Mouse (Mus musculus): ENCODE results near the gene Tfb1m. TPM values are rescaled to one million over a fixed set of nuclear protein-coding genes. Genes with fewer than 3 reads are reported as not detected.

Gene Tfb1m
- polyA plus RNA-seq, 1 experiment from 2014 or later: 16.0 TPM

- ATAC-seq (ENCODE audit: low FRiP score, low TSS enrichment): no peak
- 83% methylated on average over 7 of the region's 7 CpGs for WGBS
- Histone ChIP-seq H3K4me3 (ENCODE audit: low read length) (no peak overlapping the region), H3K4me1 (ENCODE audit: insufficient read depth, low read length) (no peaks in the 10 kb centered on the region), H3K9me3 (ENCODE audit: low read length) (no peaks in the 10 kb centered on the region), H3K4me2 (replicated peaks; ENCODE audit: low read depth, low read length) (no peak overlapping the region), H3K27ac (ENCODE audit: low read length) (no peak overlapping the region), H3K27me3 (ENCODE audit: insufficient read depth, low read length) (no peaks in the 10 kb centered on the region), H3K36me3 (ENCODE audit: insufficient read depth, low read length) (no peaks in the 10 kb centered on the region), H3K9ac (replicated peaks; ENCODE audit: low read length) (no peak overlapping the region)
Observed at GRCm38 (mm10) chr17:3485851-3486250, 71.7 kb downstream of the Tfb1m start.

DNA sequence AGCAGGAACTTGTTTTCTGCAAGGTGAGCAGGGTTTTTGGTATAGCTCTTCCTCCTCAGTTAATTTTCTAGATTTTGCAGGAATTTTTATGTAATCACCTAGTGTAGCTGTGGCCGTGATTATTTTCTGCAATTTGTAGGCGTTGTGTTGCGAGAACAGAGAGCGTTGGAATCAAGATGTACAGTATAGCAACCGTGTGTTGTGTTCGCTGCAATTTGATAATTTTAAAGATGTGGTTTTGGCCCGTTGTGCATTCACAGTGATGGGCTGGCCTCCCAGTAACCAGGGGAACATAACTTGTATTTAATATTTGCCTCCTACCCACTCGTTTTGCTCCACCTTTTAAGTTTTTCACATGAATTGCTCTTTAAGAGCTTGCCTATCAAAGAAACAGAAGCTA is 74.5 kb downstream of the Tfb1m start:
- Histone ChIP-seq H3K4me2 (replicated peaks; ENCODE audit: low read depth, low read length) (no peak overlapping the region), H3K4me1 (ENCODE audit: insufficient read depth, low read length) (no peaks in the 10 kb centered on the region), H3K36me3 (ENCODE audit: insufficient read depth, low read length) (no peaks in the 10 kb centered on the region), H3K4me3 (ENCODE audit: low read length) (no peak overlapping the region), H3K9me3 (ENCODE audit: low read length) (no peaks in the 10 kb centered on the region), H3K9ac (replicated peaks; ENCODE audit: low read length) (no peak overlapping the region), H3K27me3 (ENCODE audit: insufficient read depth, low read length) (no peaks in the 10 kb centered on the region), H3K27ac (ENCODE audit: low read length) (no peak overlapping the region)
- 85% methylated on average over 8 of the region's 8 CpGs for WGBS
- no peak for ATAC-seq (ENCODE audit: low FRiP score, low TSS enrichment)

GRCm38 (mm10) chr17:3481576-3482575 is 75.7 kb downstream of the Tfb1m start:
- 63% methylated on average over 7 of the region's 7 CpGs for WGBS
- Histone ChIP-seq H3K27me3 (ENCODE audit: insufficient read depth, low read length) (no peaks in the 10 kb centered on the region), H3K27ac (ENCODE audit: low read length) (no peak overlapping the region), H3K4me2 (replicated peaks; ENCODE audit: low read depth, low read length) (no peak overlapping the region), H3K36me3 (ENCODE audit: insufficient read depth, low read length) (no peaks in the 10 kb centered on the region), H3K9me3 (ENCODE audit: low read length) (no peaks in the 10 kb centered on the region), H3K4me3 (ENCODE audit: low read length) (no peak overlapping the region), H3K4me1 (ENCODE audit: insufficient read depth, low read length) (no peaks in the 10 kb centered on the region), H3K9ac (replicated peaks; ENCODE audit: low read length) (no peak overlapping the region)
- ATAC-seq (ENCODE audit: low FRiP score, low TSS enrichment): 0 out of 2 replicates have a peak, but pooled peaks have one; percentile 59

DNA sequence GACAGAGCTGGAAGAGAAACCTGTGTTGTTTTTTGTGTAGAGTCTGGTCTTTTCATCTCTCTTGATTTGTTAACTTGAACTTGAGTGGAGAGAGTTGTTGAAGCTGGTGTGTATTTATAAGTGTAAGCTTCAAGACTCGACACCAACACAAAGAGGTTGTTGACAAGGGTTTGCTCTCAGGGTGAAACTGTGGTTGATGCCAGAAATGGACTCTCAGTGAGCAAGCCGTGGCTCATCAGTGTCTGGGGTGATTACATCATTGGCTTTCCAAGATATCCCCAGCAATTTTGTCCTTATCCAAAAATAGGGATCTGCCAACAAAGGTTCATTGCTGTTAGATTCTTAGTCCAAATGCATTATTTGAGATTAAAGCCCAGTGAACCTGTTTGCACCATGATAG is 81.0 kb downstream of the Tfb1m start:
- no peaks in the 10 kb centered on the region for H3K27me3 ChIP-seq (ENCODE audit: insufficient read depth, low read length)
- no peaks in the 10 kb centered on the region for H3K9me3 ChIP-seq (ENCODE audit: low read length)
- no peaks in the 10 kb centered on the region for H3K4me1 ChIP-seq (ENCODE audit: insufficient read depth, low read length)
- no peak overlapping the region for H3K27ac ChIP-seq (ENCODE audit: low read length)
- 86% methylated on average over 2 of the region's 2 CpGs for WGBS
- no peak for ATAC-seq (ENCODE audit: low FRiP score, low TSS enrichment)
- H3K4me3 ChIP-seq (ENCODE audit: low read length): no peak overlapping the region
- H3K9ac ChIP-seq (replicated peaks; ENCODE audit: low read length): no peak overlapping the region
- H3K36me3 ChIP-seq (ENCODE audit: insufficient read depth, low read length): no peaks in the 10 kb centered on the region
- no peak overlapping the region for H3K4me2 ChIP-seq (replicated peaks; ENCODE audit: low read depth, low read length)

GRCm38 (mm10) chr17:3472018-3472417 is 85.6 kb downstream of the Tfb1m start:
- whole genome bisulfite sequencing: 80% methylated on average over 6 of the region's 6 CpGs
- Histone ChIP-seq H3K4me1 (ENCODE audit: insufficient read depth, low read length) (no peaks in the 10 kb centered on the region), H3K9me3 (ENCODE audit: low read length) (no peaks in the 10 kb centered on the region), H3K27me3 (ENCODE audit: insufficient read depth, low read length) (no peaks in the 10 kb centered on the region), H3K36me3 (ENCODE audit: insufficient read depth, low read length) (no peaks in the 10 kb centered on the region), H3K4me2 (replicated peaks; ENCODE audit: low read depth, low read length) (no peak overlapping the region), H3K4me3 (ENCODE audit: low read length) (no peak overlapping the region), H3K9ac (replicated peaks; ENCODE audit: low read length) (no peak overlapping the region), H3K27ac (ENCODE audit: low read length) (no peak overlapping the region)
- ATAC-seq (ENCODE audit: low FRiP score, low TSS enrichment): no peak

Other genes with a start within 250 kb of the Tfb1m start
- gene Tiam2, start 231.2 kb downstream of the Tfb1m start, polyA plus RNA-seq (2015; fragmentation: Nextera tagmentation; extraction: Ambion mirVana): 5.0 and 5.5 TPM in 2 replicates
- not detected in 2 replicates for gene Cldn20, start 25.2 kb downstream of the Tfb1m start, polyA plus RNA-seq (2015; fragmentation: Nextera tagmentation; extraction: Ambion mirVana)
- not detected in 2 replicates for gene Nox3, start 138.5 kb upstream of the Tfb1m start, polyA plus RNA-seq (2015; fragmentation: Nextera tagmentation; extraction: Ambion mirVana)